Mouse (Mus musculus) limb, embryonic 14.5 days (tissue): Measurements from ENCODE around the gene Mctp1. TPM values are rescaled to one million over a fixed set of nuclear protein-coding genes. Genes with fewer than 3 reads are reported as not detected.
A peak's percentile ranks its signal among the peaks of the same experiment; 100 is the strongest.

Source experiments
- ATAC-seq: fragments of 200-750 bp; cut with Nextera tagmentation; 2 replicates; pipeline ENCODE4 v1.8.0; 2017; ENCODE audit warnings: low read depth, moderate number of reproducible peaks, moderate TSS enrichment; ENCODE audit not compliant: low FRiP score
- DNase-seq: peaks from one replicate; pipeline ENCODE4 v3.0.0-alpha.2; 2015; ENCODE audit warnings: low spot score
- H3K27ac ChIP-seq: fragments of 300-500 bp; sonication (generic); replicated peaks from 2 replicates; pipeline ENCODE4 v1.5.1; 2014; ENCODE audit warnings: low read depth, mild to moderate bottlenecking, low read length, moderate library complexity, mixed read lengths
- H3K27me3 ChIP-seq: fragments of 300-500 bp; sonication (generic); 2 replicates; pipeline ENCODE4 v1.6.1; 2014; ENCODE audit warnings: low read length, mixed read lengths; ENCODE audit not compliant: control insufficient read depth, insufficient read depth
- H3K36me3 ChIP-seq: fragments of 300-500 bp; sonication (generic); 2 replicates; pipeline ENCODE4 v1.6.1; 2014; ENCODE audit warnings: mild to moderate bottlenecking, low read length, moderate library complexity, mixed read lengths; ENCODE audit not compliant: control insufficient read depth, insufficient read depth
- H3K4me1 ChIP-seq: fragments of 300-500 bp; sonication (generic); 2 replicates; pipeline ENCODE4 v1.6.1; 2014; ENCODE audit warnings: antibody characterized with exemption, low read length, mixed read lengths; ENCODE audit not compliant: control insufficient read depth, insufficient read depth
- H3K4me2 ChIP-seq: fragments of 300-500 bp; sonication (generic); replicated peaks from 2 replicates; pipeline ENCODE4 v1.6.1; 2014; ENCODE audit warnings: low read depth, mild to moderate bottlenecking, low read length, moderate library complexity; ENCODE audit not compliant: severe bottlenecking
- H3K4me3 ChIP-seq: fragments of 300-500 bp; sonication (generic); replicated peaks from 2 replicates; pipeline ENCODE4 v1.5.1; 2014; ENCODE audit warnings: low read length
- H3K9ac ChIP-seq: fragments of 300-500 bp; sonication (generic); 2 replicates; pipeline ENCODE4 v1.6.1; 2014; ENCODE audit warnings: mild to moderate bottlenecking, low read depth, low read length, moderate library complexity; ENCODE audit not compliant: severe bottlenecking
- H3K9me3 ChIP-seq: fragments of 300-500 bp; sonication (generic); 2 replicates; pipeline ENCODE4 v1.6.1; 2016; ENCODE audit warnings: low read length; ENCODE audit not compliant: control insufficient read depth
- POLR2A ChIP-seq: fragments of 200-500 bp; IDR thresholded peaks from 2 replicates; pipeline ENCODE4 v1.8.0; 2012; ENCODE audit warnings: inconsistent platforms, mild to moderate bottlenecking, moderate library complexity, borderline replicate concordance; ENCODE audit not compliant: insufficient read depth, insufficient read length; ENCODE audit errors: extremely low read depth
- WGBS: fragments of 180-500 bp; shearing (Covaris S2); extraction: QIAGEN DNeasy Blood & Tissue Kit; methylation state at CpG from one replicate; pipeline ENCODE4 v1.1.7; 2014; 5-methylcytosine and 5-hydroxymethylcytosine counted together
- polyA plus RNA-seq, 2 experiments: library from polyadenylated mRNA; depleted of rRNA in 1 of 2; stranded (reverse) in 1 of 2; unstranded in 1 of 2; fragments of >200 nt; fragmentation: Nextera tagmentation in 1 of 2; extraction: Ambion mirVana in 1 of 2; gene quantifications; 2 replicates each; pipeline versions ENCODE4 v1.2.1 to v1.2.3; 2012 to 2014

Gene Mctp1
- polyA plus RNA-seq, 2 experiments, result 0.44 to 0.59 TPM

DNA sequence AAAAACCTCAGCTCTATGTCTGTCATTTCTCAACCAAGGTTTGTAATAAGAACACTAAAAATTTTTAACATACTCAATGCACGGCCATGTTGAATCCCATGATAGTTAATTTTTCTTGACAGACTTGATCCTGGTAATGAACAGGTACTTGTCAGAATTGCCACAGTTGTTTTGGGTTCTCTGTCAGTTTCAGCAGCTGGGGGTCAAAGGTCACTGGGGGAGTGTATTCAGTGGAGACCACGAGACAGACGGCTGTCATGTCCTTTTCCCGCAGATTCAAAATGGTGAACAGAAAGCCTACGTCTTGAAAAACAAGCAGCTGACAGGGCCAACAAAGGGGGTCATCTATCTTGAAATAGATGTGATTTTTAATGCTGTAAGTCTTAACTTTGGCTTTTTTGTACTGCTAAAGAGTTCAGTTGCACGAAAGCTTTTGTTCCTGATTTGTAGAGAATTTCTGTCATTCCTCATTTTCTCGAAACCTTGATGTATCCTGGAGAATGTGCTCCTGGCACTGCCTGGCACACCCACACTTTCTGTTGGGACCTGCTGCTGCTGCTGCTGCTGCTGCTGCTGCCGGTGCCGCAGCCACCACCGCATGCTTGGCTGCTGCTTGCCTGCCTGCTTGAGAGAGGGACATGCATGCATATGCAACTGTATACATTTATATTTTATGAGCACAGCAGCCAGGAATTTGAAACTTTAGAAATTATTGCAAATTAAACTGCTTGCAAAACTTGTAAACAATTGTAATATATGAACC is 440.8 kb downstream of the Mctp1 start:
- peaks cover 3% of the 10 kb centered on the region; the same call in 1 of the 2 replicates for H3K4me1 ChIP-seq
- H3K9me3 ChIP-seq, result no peaks in the 10 kb centered on the region
- no peak for TF ChIP-seq POLR2A
- no peak overlapping the region for H3K9ac ChIP-seq
- ATAC-seq (no peak), DNase-seq (no peak)
- H3K27me3 ChIP-seq, result no peaks in the 10 kb centered on the region
- H3K27ac ChIP-seq, result no peak overlapping the region
- 59% methylated on average over 10 of the region's 10 CpGs for WGBS
- H3K4me3 ChIP-seq, result no peak overlapping the region
- H3K4me2 ChIP-seq, result no peak overlapping the region
- no peaks in the 10 kb centered on the region for H3K36me3 ChIP-seq

DNA sequence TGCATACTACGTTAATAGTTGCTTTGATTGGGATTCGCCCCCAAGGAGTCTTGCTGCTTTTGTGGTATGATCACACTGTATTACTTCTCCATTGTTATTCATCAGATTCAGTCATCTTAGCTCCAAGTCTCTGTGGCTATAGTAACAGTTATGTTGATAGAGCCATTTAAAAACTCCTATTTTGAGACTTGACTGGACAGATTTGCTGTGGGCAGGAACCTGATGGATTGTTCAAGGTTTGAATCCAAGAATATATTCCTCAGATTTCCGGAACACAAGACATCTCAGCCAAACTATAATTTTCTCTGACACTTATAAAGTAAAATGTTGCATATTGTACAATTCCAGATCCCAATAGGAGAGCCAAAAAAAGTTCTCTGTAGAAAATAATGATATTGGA is 443.4 kb downstream of the Mctp1 start:
- WGBS, result 64% methylated on average over 3 of the region's 3 CpGs
- no peak for DNase-seq
- ATAC-seq, result no peak

DNA sequence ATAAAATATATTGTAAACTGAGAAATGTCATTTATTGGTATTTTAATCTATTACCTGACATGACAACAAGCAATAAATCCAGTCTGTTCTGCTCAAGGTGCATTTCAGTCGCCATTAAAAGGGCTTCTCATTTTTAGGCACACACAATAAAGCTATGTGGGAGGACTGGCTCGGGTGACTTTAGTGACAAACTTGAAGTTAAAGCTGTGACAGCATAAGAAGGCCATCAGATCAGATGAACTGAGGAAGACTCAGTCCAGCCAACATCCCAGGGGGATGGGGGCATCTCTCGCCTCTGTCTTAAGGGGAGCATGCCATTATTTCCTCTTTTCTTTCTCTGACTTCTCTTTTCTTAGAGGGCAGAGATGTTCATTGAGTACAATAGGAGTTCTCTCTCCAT is 453.7 kb downstream of the Mctp1 start:
- no peaks in the 10 kb centered on the region for H3K36me3 ChIP-seq
- H3K4me3 ChIP-seq, result no peak overlapping the region
- no peaks in the 10 kb centered on the region for H3K27me3 ChIP-seq
- no peak overlapping the region for H3K9ac ChIP-seq
- H3K9me3 ChIP-seq, result no peaks in the 10 kb centered on the region
- no peak for ATAC-seq
- no peak overlapping the region for H3K4me2 ChIP-seq
- H3K27ac ChIP-seq, result no peak overlapping the region
- no peak for TF ChIP-seq POLR2A
- DNase-seq, result no peak
- no peaks in the 10 kb centered on the region for H3K4me1 ChIP-seq
- 54% methylated on average over 3 of the region's 3 CpGs for WGBS

More for the DNA sequence above, 443.4 kb downstream of the Mctp1 start:
- Histone ChIP-seq H3K36me3 (no peaks in the 10 kb centered on the region), H3K9me3 (no peaks in the 10 kb centered on the region), H3K4me1 (peaks cover 3% of the 10 kb centered on the region; the same call in 1 of the 2 replicates), H3K9ac (no peak overlapping the region), H3K4me3 (no peak overlapping the region), H3K4me2 (no peak overlapping the region), H3K27me3 (no peaks in the 10 kb centered on the region), H3K27ac (no peak overlapping the region)
- TF ChIP-seq POLR2A, result no peak

DNA sequence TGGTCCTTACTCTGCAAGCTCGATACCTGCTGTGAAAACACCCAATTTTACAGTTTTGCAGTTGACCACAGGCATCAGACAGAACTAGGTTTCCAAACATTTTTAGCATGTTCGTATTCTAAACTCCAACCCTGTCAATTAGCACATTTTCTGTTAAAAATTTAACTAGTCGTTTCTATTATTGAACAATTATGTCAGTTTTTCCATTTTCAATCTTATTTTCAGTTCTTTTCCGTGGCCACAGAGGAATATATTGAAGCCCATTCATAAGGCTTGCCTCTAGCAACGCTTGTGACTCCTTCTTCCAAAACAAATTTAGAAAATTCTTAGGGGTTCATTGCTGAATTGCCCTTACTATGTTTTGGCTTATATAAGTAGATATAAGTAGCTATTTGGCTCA is 456.4 kb downstream of the Mctp1 start:
- Histone ChIP-seq H3K4me3 (no peak overlapping the region), H3K4me2 (no peak overlapping the region), H3K27ac (no peak overlapping the region), H3K27me3 (no peaks in the 10 kb centered on the region), H3K36me3 (no peaks in the 10 kb centered on the region), H3K4me1 (no peaks in the 10 kb centered on the region), H3K9me3 (no peaks in the 10 kb centered on the region), H3K9ac (no peak overlapping the region)
- no peak for ATAC-seq
- WGBS, result 68% methylated on average over 5 of the region's 5 CpGs
- DNase-seq, result no peak
- no peak for TF ChIP-seq POLR2A

DNA sequence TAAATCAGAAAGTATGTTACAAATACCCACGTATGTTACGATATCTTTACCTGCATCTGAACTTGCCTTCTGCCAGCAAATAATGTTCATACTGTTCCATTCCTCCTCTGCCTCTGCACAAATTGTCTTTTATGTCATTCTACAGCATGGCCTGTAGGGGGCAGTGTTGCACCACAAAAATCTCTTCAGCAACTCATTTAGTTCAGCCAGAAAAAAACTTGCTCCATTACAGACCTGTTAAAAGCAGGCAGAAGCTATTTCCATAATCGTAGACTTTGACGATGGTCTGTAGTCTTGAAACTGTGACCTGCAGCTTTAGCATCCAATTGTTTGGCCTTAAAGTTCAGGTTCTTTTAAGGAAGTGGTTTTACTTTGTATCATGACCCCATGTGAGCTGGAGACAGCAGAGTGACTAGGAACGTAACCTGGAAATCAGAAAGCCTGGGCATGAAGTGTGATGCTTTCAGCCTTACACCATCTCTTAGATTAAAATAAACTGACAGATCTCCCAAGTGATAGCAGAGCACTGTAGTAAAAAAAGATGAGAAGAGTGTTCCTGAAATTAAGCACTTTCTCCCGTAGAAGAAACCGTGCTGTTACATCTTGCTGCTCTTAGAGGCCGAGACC is 460.4 kb downstream of the Mctp1 start:
- H3K9ac ChIP-seq, result no peak overlapping the region
- no peaks in the 10 kb centered on the region for H3K27me3 ChIP-seq
- H3K9me3 ChIP-seq, result no peaks in the 10 kb centered on the region
- no peak overlapping the region for H3K4me3 ChIP-seq
- DNase-seq (peak; percentile 84), ATAC-seq (no peak)
- WGBS, result 48% methylated on average over 8 of the region's 8 CpGs
- no peak overlapping the region for H3K27ac ChIP-seq
- no peaks in the 10 kb centered on the region for H3K4me1 ChIP-seq
- no peak for TF ChIP-seq POLR2A
- no peak overlapping the region for H3K4me2 ChIP-seq
- no peaks in the 10 kb centered on the region for H3K36me3 ChIP-seq
